Mouse (Mus musculus) kidney, embryonic 14.5 days (tissue): Measurements from ENCODE around the gene Bloc1s1. TPM values are rescaled to one million over a fixed set of nuclear protein-coding genes. Genes with fewer than 3 reads are reported as not detected.

ENCODE experiments used
- ATAC-seq: fragments of 200-750 bp; cut with Nextera tagmentation; 2 replicates; pipeline ENCODE4 v1.8.0; 2017; ENCODE audit warnings: moderate number of reproducible peaks, mild to moderate bottlenecking, moderate TSS enrichment, moderate library complexity; ENCODE audit not compliant: low FRiP score, low TSS enrichment
- H3K27ac ChIP-seq: fragments of 300-500 bp; sonication (generic); 2 replicates; pipeline ENCODE4 v1.5.1; 2014; ENCODE audit warnings: low read depth, mild to moderate bottlenecking, low read length, moderate library complexity, mixed read lengths
- H3K27me3 ChIP-seq: fragments of 300-500 bp; sonication (generic); 2 replicates; pipeline ENCODE4 v1.6.1; 2014; ENCODE audit warnings: mild to moderate bottlenecking, low read length; ENCODE audit not compliant: control insufficient read depth, insufficient read depth
- H3K36me3 ChIP-seq: fragments of 300-500 bp; sonication (generic); 2 replicates; pipeline ENCODE4 v1.6.1; 2014; ENCODE audit warnings: low read length, mixed read lengths; ENCODE audit not compliant: control insufficient read depth, insufficient read depth
- H3K4me1 ChIP-seq: fragments of 300-500 bp; sonication (generic); 2 replicates; pipeline ENCODE4 v1.6.1; 2014; ENCODE audit warnings: low read length, mixed read lengths; ENCODE audit not compliant: control insufficient read depth, insufficient read depth
- H3K4me2 ChIP-seq: fragments of 300-500 bp; sonication (generic); replicated peaks from 2 replicates; pipeline ENCODE4 v1.6.1; 2014; ENCODE audit warnings: low read depth, mild to moderate bottlenecking, low read length
- H3K4me3 ChIP-seq: fragments of 300-500 bp; sonication (generic); 2 replicates; pipeline ENCODE4 v1.5.1; 2014; ENCODE audit warnings: mild to moderate bottlenecking, low read length
- H3K9ac ChIP-seq: fragments of 300-500 bp; sonication (generic); 2 replicates; pipeline ENCODE4 v1.6.1; 2014; ENCODE audit warnings: low read depth, mild to moderate bottlenecking, low read length, moderate library complexity
- H3K9me3 ChIP-seq: fragments of 300-500 bp; sonication (generic); 2 replicates; pipeline ENCODE4 v1.6.1; 2016; ENCODE audit warnings: low read length; ENCODE audit not compliant: control insufficient read depth
- WGBS: fragments of 180-500 bp; shearing (Covaris S2); extraction: QIAGEN DNeasy Blood & Tissue Kit; methylation state at CpG from one replicate; pipeline ENCODE4 v1.1.7; 2014; 5-methylcytosine and 5-hydroxymethylcytosine counted together
- polyA plus RNA-seq: library from polyadenylated mRNA; unstranded; fragments of >200 nt; fragmentation: Nextera tagmentation; extraction: Ambion mirVana; gene quantifications from 2 replicates; pipeline ENCODE4 v1.2.1, GENCODE M21; 2014

Bloc1s1 gene
- polyA plus RNA-seq, 1 experiment from 2014 or later, result 219 TPM

DNA sequence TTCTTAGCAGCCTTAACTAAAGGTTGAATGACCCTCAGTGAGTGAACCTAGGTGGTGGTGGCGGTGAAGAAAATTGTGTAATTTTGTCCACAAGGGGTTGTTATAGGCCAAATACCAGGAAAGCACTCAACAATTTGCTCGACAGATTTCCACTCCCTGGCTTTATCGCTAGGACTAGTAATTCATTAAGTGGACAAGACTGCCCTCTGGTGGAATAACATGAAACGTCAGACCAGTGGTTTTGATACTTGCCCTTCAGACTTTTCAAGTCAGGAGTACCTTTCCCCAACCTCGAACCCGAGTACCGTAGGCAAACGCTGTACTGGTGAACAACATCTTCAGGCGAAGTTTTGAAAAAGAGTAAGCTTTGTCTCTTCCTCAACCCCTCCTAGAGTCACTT is 28.4 kb downstream of the Bloc1s1 start:
- Histone ChIP-seq H3K36me3 (no peaks in the 10 kb centered on the region), H3K9me3 (no peaks in the 10 kb centered on the region), H3K4me1 (peaks cover 4% of the 10 kb centered on the region; the same call in 1 of the 2 replicates), H3K27me3 (peaks cover 18% of the 10 kb centered on the region), H3K4me3 (peak overlapping the region; percentile 17; the same call in 1 of the 2 replicates), H3K4me2 (peak overlapping the region; percentile 29), H3K9ac (0 out of 2 replicates have a peak overlapping the region, but pooled peaks have one; percentile 18), H3K27ac (no peak overlapping the region)
- no peak for ATAC-seq
- under 1% methylated on average over 9 of the region's 9 CpGs for WGBS

DNA sequence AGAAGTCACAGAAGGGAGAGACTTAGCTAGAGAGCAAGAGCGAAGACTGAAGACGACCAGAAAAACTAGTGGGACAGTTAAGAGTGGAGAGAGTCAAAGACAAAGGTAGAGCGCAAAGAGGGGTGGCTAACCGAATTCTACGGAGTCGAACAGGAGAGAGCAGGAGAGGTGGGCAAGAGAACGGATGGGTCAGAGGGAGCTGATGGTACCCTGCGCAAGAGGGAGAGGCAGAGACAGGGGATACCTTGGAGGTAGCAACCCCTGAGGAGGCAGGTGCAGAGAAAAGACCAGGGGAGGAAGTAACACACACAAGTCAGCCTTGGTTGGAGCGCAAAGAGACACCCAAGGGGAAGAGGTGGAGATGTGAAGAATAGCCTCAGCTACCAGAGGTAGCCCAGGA is 31.6 kb downstream of the Bloc1s1 start:
- no peak; the same call in 1 of the 2 replicates for ATAC-seq
- peaks cover 18% of the 10 kb centered on the region for H3K27me3 ChIP-seq
- peak overlapping the region; percentile 59; the same call in 1 of the 2 replicates for H3K27ac ChIP-seq
- WGBS, result 1% methylated on average over 9 of the region's 9 CpGs
- peaks cover 5% of the 10 kb centered on the region; the same call in 1 of the 2 replicates for H3K36me3 ChIP-seq
- peaks cover 23% of the 10 kb centered on the region for H3K4me1 ChIP-seq
- peak overlapping the region; percentile 77 for H3K4me3 ChIP-seq
- H3K4me2 ChIP-seq, result peak overlapping the region; percentile 84
- H3K9ac ChIP-seq, result peak overlapping the region; percentile 85
- no peaks in the 10 kb centered on the region for H3K9me3 ChIP-seq

DNA sequence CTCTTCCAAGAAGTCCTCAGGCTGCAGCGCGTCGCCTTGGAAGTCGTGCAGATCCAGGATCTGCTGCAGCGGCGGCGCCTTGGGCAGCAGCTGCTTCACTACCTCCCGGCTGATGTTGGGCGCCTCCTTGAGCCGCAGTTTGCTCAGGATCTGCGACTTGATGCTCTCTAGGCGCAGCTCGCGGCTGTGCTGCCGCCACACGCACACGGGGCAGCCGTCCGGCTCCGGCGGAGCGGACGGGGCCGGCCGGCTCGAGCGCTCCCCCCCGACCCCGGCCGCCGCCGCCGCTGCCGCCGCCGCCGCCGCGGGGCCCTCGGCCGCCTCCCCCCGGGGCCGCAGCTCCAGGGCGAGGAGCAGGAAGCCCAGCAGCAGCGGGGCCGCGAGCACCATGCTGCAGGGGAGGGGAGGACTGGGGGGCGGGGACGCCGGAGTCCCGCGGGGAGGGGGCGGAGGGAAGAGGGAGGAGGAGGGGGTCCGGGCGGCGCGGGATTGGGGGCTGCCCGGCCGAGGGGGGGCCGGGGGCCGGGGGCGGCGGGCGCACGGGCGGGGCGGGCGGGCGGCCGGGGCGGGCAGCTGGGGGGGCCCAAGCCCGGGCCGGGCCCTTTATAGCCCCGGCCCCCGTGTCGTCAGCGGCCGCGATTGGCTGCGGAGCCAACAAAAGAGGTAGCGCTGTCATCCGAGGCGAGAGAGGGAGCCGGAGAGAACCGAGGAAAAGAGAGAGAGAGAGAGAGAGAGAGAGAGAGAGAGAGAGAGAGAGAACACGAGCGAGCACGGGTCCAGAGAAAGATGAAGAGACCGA is 32.3 kb downstream of the Bloc1s1 start, which contains the start of gene Gdf11:
Gene Gdf11 (minus strand): TSS at position 423 of the 799 bp plus-strand sequence.
- Histone ChIP-seq H3K27me3 (peaks cover 13% of the 10 kb centered on the region), H3K4me2 (peak within 1 kb of the TSS; percentile 84), H3K36me3 (peaks cover 9% of the 10 kb centered on the region; the same call in 1 of the 2 replicates), H3K4me1 (peaks cover 23% of the 10 kb centered on the region), H3K9ac (peak within 1 kb of the TSS; percentile 85), H3K9me3 (no peaks in the 10 kb centered on the region), H3K27ac (peak within 1 kb of the TSS; percentile 89), H3K4me3 (peak within 1 kb of the TSS; percentile 77)
- peak; percentile 81 for ATAC-seq
- WGBS, result under 1% methylated on average over 57 of the region's 89 CpGs

DNA sequence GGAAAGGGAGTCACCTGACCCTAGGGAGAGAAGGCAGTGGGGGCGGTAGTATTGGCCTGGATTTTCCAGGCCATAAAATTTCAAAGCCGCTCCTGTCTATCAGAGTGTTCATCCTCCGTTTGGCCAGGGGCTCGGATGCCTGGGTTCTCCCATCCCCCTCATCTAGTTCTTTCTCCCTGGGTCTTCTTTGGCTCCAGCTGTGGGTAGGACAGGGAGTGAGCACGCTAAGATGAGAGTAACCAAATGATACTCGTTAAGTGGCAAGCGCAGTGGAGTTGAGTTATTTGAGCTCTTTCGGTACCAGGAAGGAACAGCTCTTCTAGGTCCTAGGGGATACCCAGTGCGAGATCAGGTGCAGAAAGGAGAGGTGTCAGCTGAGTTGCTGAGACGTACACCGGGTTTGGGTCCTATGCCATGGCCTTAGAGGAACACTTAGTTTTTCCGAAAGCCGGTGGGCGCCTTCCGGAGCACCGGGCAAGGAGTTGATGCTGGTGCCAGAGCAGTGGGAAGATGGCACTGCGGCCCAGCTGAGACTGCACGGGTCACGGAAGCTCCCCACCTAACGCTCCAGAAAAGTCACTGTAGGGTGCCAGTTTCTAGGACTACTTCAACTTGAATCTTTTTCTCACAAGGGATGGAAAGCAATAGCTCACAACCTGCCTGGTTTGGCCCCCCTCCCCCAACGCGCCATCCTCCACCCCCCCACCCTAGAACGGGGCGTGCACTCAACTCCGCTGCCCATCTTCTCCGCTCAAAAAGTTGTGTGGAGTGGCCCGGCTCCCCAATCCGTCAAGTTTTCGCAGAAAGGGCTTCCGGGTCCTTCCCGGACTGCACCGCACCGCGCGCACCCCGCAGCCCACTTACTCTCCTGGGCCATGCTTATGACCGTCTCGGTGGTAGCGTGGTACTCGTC is 33.2 kb downstream of the Bloc1s1 start:
- H3K4me1 ChIP-seq, result peaks cover 23% of the 10 kb centered on the region
- H3K9me3 ChIP-seq, result no peaks in the 10 kb centered on the region
- peak overlapping the region; percentile 89 for H3K27ac ChIP-seq
- H3K4me2 ChIP-seq, result peak overlapping the region; percentile 84
- ATAC-seq, result peak; percentile 2; the same call in 1 of the 2 replicates
- WGBS, result under 1% methylated on average over 40 of the region's 40 CpGs
- 0 out of 2 replicates have a peak, but pooled peaks cover 5% of the 10 kb centered on the region for H3K27me3 ChIP-seq
- peak overlapping the region; percentile 85 for H3K9ac ChIP-seq
- H3K36me3 ChIP-seq, result peaks cover 17% of the 10 kb centered on the region
- peak overlapping the region; percentile 77 for H3K4me3 ChIP-seq

DNA sequence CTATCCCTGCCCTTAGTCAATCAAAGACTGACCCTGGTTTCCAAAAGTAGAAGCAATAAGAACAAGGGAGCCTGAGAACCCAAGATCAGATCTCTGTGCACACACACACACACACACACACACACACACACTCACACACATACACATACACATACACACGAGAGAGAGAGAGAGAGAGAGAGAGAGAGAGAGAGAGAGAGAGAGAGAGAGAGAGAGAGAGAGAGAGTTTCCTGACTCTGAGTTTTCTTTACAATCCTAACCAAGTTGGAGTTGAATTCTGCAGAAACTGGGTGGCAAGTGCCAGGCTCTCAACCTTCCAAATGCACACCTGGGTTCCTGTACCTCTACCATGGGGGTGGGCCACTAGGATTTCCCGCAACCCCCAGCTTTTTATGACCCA is 34.0 kb downstream of the Bloc1s1 start:
- peak overlapping the region; percentile 84 for H3K4me2 ChIP-seq
- H3K27me3 ChIP-seq, result 0 out of 2 replicates have a peak, but pooled peaks cover 4% of the 10 kb centered on the region
- no peak for ATAC-seq
- peak overlapping the region; percentile 77 for H3K4me3 ChIP-seq
- H3K9ac ChIP-seq, result peak overlapping the region; percentile 85; the same call in 1 of the 2 replicates
- H3K27ac ChIP-seq, result peak overlapping the region; percentile 89
- H3K9me3 ChIP-seq, result no peaks in the 10 kb centered on the region
- peaks cover 23% of the 10 kb centered on the region for H3K4me1 ChIP-seq
- peaks cover 23% of the 10 kb centered on the region for H3K36me3 ChIP-seq
- 8% methylated on average over 2 of the region's 2 CpGs for WGBS

DNA sequence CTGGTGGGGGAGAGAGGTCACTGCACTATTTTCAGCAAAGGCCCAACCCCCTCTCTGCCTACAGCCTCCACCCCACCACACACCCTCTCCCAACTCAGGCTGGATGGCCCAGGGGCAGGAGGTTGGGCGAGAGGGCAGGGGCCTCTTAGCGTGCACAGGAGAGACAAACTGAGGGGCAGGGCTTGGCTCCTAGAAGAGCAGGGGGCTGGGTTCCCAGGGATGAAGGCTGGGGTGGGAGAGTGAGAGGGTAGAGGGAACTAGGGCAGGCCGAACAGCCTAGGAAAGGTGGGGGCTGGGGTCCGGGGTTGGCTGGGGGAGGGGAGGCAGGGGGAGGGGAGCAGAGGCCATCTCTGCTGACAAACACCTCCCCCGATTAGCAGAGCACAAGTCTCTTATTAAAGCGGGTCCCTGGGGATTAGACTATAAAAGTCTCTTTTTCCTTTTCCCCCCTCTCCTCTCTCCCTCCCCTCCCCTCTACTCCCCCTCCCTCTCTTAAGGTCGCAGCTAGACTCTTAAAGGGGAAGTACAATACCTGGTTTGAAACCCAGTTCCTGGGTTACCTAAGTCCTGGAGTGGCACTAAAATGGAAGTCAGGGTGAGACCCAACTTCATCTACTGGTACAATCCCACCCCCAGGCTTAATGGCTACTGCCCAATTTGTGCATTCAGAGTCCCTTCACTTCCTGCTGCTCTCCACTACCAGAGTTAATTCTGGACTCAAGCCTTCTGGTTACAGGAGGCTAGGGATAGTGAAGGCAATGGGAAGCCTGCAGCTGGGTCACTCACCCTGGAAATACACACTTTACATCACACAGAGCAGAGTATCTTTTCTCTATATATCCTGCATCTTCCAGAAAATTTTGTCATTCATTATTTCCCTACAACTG is 34.7 kb downstream of the Bloc1s1 start:
- Histone ChIP-seq H3K27ac (peak overlapping the region; percentile 89), H3K4me1 (peaks cover 23% of the 10 kb centered on the region), H3K36me3 (peaks cover 25% of the 10 kb centered on the region), H3K27me3 (0 out of 2 replicates have a peak, but pooled peaks cover 4% of the 10 kb centered on the region), H3K9me3 (no peaks in the 10 kb centered on the region), H3K4me3 (peak overlapping the region; percentile 77), H3K4me2 (peak overlapping the region; percentile 84), H3K9ac (peak overlapping the region; percentile 56; the same call in 1 of the 2 replicates)
- 1% methylated on average over 7 of the region's 7 CpGs for WGBS
- ATAC-seq, result peak; percentile 63

DNA sequence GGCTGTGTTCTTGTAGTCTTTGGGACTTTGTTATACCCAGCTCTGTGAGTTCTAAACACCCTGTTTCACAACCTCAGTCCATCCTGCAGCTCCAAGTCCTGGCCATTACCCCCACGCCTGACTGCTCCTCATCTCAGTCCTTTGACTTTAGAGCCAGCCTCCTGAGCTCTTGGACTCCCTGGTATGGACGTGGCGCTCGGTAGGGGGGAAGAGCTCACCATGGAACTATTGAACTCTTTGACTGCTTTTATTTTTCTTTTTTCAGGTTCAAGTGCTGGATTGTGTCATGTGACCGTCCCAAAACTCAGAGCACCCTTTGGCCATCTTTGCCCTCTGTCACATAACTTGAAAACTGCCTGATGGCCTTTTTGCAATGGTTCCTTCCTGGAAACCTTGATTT is 41.8 kb downstream of the Bloc1s1 start:
- no peak overlapping the region for H3K27ac ChIP-seq
- H3K4me2 ChIP-seq, result no peak overlapping the region
- ATAC-seq, result no peak
- 80% methylated on average over 5 of the region's 5 CpGs for WGBS
- no peaks in the 10 kb centered on the region for H3K27me3 ChIP-seq
- H3K4me1 ChIP-seq, result no peaks in the 10 kb centered on the region
- H3K36me3 ChIP-seq, result peaks cover 36% of the 10 kb centered on the region
- no peak overlapping the region for H3K4me3 ChIP-seq
- H3K9me3 ChIP-seq, result no peaks in the 10 kb centered on the region
- no peak overlapping the region for H3K9ac ChIP-seq

DNA sequence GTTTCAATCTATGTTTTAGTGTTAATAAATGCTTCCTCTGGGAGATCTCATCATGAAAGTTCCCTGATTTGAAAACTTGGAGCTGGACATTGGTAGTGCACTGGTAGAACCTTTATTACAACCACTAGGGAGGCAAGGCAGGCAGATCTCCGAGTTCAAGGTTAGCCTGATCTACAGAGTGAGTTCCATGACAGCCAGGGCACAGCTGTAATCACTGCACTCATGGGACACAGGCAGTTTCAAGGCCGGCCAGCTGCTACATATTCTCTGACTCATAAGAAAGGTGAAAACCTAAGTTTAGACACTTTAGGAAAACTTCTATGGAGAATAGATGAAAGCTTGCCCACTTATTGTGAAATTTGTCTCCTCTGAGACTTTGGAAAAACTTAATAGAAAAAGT is 45.0 kb downstream of the Bloc1s1 start:
- Histone ChIP-seq H3K9ac (no peak overlapping the region), H3K27me3 (no peaks in the 10 kb centered on the region), H3K4me2 (no peak overlapping the region), H3K4me1 (no peaks in the 10 kb centered on the region), H3K36me3 (peaks cover 41% of the 10 kb centered on the region), H3K4me3 (no peak overlapping the region), H3K9me3 (no peaks in the 10 kb centered on the region), H3K27ac (no peak overlapping the region)
- WGBS, result 80% methylated on average over 2 of the region's 2 CpGs
- no peak for ATAC-seq
